Mouse (Mus musculus) myocyte (in vitro differentiated cells): ENCODE results near the gene Gtf3c2. TPM values are rescaled to one million over a fixed set of nuclear protein-coding genes. Genes with fewer than 3 reads are reported as not detected.

Source experiments
- H3K27me3 ChIP-seq: one replicate; pipeline ENCODE4 v1.6.1; 2011; ENCODE audit not compliant: control insufficient read depth, insufficient read depth, insufficient read length
- H3K36me3 ChIP-seq: one replicate; pipeline ENCODE4 v1.6.1; 2011; ENCODE audit not compliant: control insufficient read depth, insufficient read depth
- H3K4me2 ChIP-seq: one replicate; pipeline ENCODE4 v1.6.1; 2011; ENCODE audit warnings: low read depth, control low read depth
- H3K4me3 ChIP-seq: one replicate; pipeline ENCODE4 v1.5.1; 2011; ENCODE audit warnings: mild to moderate bottlenecking, control low read depth, moderate library complexity
- H3K79me2 ChIP-seq: one replicate; pipeline ENCODE4 v1.6.1; 2011; ENCODE audit not compliant: control insufficient read depth, insufficient read depth
- H3ac ChIP-seq: one replicate; pipeline ENCODE4 v1.6.1; 2011; ENCODE audit not compliant: control insufficient read depth, insufficient read length
- CEBPB ChIP-seq: IDR thresholded peaks from 2 replicates; pipeline ENCODE4 v1.6.1; 2011; ENCODE audit warnings: mild to moderate bottlenecking, moderate library complexity; ENCODE audit not compliant: poor library complexity, insufficient read depth, severe bottlenecking
- E2F4 ChIP-seq: IDR thresholded peaks from one replicate; pipeline ENCODE4 v1.6.1; 2011; ENCODE audit warnings: mild to moderate bottlenecking, control low read depth, moderate library complexity; ENCODE audit not compliant: insufficient read depth
- MAX ChIP-seq: IDR thresholded peaks from one replicate; pipeline ENCODE4 v1.6.1; 2011; ENCODE audit warnings: low read depth, mild to moderate bottlenecking, control low read depth
- MYOD1 ChIP-seq, 3 experiments: IDR thresholded peaks; one replicate each; pipeline ENCODE4 v1.6.1; 2011; ENCODE audit warnings: control low read depth in 2 of 3, low read depth in 2 of 3, mild to moderate bottlenecking in 2 of 3, moderate library complexity in 1 of 3; ENCODE audit not compliant: insufficient read length in 2 of 3, control insufficient read depth in 1 of 3
- MYOG ChIP-seq, 3 experiments: IDR thresholded peaks; one replicate each; pipeline ENCODE4 v1.6.1; 2011; ENCODE audit warnings: control low read depth in 2 of 3, low read depth in 2 of 3, mild to moderate bottlenecking in 2 of 3; ENCODE audit not compliant: insufficient read length in 2 of 3, control insufficient read depth in 1 of 3, insufficient read depth in 1 of 3
- POLR2A ChIP-seq: IDR thresholded peaks from one replicate; pipeline ENCODE4 v1.6.1; 2011; ENCODE audit warnings: low read depth, mild to moderate bottlenecking, control low read depth, moderate library complexity; ENCODE audit not compliant: insufficient read length
- POLR2AphosphoS2 ChIP-seq: IDR thresholded peaks from one replicate; pipeline ENCODE4 v1.6.1; 2011; ENCODE audit warnings: low read depth, control low read depth; ENCODE audit not compliant: insufficient read length
- REST ChIP-seq: IDR thresholded peaks from one replicate; pipeline ENCODE4 v1.6.1; 2011; ENCODE audit warnings: mild to moderate bottlenecking, control low read depth, moderate library complexity; ENCODE audit not compliant: insufficient read depth, insufficient read length
- SRF ChIP-seq: IDR thresholded peaks from one replicate; pipeline ENCODE4 v1.6.1; 2011; ENCODE audit warnings: low read depth; ENCODE audit not compliant: control insufficient read depth, insufficient read length
- TCF12 ChIP-seq: IDR thresholded peaks from one replicate; pipeline ENCODE4 v1.6.1; 2011; ENCODE audit warnings: mild to moderate bottlenecking, control low read depth; ENCODE audit not compliant: poor library complexity, insufficient read depth, severe bottlenecking
- TCF3 ChIP-seq: IDR thresholded peaks from one replicate; pipeline ENCODE4 v1.6.1; 2011; ENCODE audit warnings: low read depth, control low read depth; ENCODE audit not compliant: insufficient read length
- USF1 ChIP-seq: IDR thresholded peaks from one replicate; pipeline ENCODE4 v1.6.1; 2011; ENCODE audit warnings: low read depth, mild to moderate bottlenecking, control low read depth, moderate library complexity
- polyA plus RNA-seq: library from polyadenylated mRNA; unstranded; fragments of >200 nt; fragmentation: generic; extraction: Trizol; gene quantifications from one replicate; pipeline ENCODE4 v1.2.1, GENCODE M21; 2012; ENCODE audit warnings: missing spikeins

Gene Gtf3c2
- 24.9 TPM for polyA plus RNA-seq

DNA sequence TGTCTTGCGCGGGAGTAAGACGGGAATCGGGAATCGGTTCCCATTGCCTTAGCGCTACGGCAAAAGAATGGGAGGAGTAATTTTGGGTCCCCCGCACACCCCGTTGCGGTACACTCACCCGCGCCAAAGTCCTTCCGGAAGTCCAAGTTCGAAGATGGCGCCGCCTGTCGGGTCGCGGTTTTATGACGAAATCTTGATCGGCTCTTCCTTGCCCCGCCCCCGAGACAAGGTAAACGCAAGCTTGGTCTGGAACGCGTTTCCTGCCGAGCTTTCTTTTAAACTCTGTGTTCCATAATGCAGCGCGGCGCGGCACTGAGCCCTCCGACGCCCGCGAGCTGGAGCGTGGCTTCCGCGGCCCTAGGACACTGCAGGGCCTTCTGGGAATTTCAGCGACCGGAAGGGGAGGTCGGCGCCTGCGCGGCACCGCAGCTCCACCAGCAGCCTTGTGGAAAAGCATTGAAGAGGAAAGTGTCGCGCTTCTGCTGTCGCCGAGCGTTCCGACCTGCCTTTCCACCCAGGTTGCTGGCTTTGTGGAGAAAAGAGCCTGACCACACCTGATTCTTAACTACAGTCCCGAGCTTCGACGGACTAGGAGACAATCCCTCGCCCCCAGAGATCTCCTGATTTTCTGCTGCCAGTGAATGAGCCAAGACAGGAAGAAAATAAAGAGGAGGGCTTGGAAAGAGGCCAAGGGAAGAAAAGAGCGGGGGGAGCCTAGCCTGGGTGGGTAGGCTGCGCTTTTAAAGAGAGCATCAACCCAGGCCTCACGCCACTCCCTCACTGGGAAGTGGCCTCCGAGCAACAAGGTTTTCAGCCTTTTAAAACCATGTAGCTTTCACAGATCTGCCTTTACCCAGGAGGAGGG lies at the start of gene Gtf3c2, which contains the start of gene Gm29609:
TSS of gene Gtf3c2 (minus strand) at position 379 of the 865 bp plus-strand sequence.
TSS of gene Gm29609 (minus strand) at position 146 of the 865 bp plus-strand sequence.
- TF ChIP-seq MYOG (IDR thresholded peaks at IDR 0.05; ENCODE audit: control insufficient read depth in 1 of 3, insufficient read depth in 1 of 3, insufficient read length in 2 of 3, low read depth in 2 of 3) = peak in 1 of 3 experiments; percentile 2
- peak; percentile 79 for TF ChIP-seq E2F4
- TF ChIP-seq CEBPB = no peak
- TF ChIP-seq TCF3 = no peak
- no peak for TF ChIP-seq TCF12
- TF ChIP-seq POLR2A = peak; percentile 90
- TF ChIP-seq POLR2AphosphoS2 = peak; percentile 78
- TF ChIP-seq REST = no peak
- Histone ChIP-seq H3ac (peak within 1 kb of the TSS; percentile 80), H3K79me2 (peaks cover 47% of the 10 kb centered on the region)

DNA sequence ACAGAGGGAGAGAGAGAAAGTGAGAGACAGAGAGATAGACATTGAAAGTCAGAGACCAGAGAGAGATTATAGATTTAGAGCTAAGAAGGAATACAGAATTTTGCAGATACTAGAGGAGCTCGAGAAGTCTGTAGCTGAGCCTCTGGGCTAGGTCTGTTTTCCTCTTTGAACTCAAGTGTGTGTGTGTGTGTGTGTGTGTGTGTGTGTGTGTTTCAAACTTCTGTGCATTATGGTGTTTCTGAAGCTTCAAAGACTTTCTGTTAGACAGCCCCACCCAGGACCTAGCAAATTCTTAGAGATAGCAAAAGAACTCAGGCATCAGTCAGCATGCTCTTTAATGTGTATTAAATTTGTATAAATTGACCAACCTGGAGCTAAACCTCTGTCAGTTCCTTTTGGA lies 46.7 kb upstream of the Gtf3c2 start:
- H3K4me3 ChIP-seq = no peak overlapping the region
- H3K4me2 ChIP-seq = no peak overlapping the region
- TF ChIP-seq MYOG (IDR thresholded peaks at IDR 0.05; ENCODE audit: control insufficient read depth in 1 of 3, insufficient read depth in 1 of 3, insufficient read length in 2 of 3, low read depth in 2 of 3) (no peak), SRF (no peak), POLR2AphosphoS2 (no peak), CEBPB (no peak), REST (no peak), TCF12 (no peak), POLR2A (no peak), MYOD1 (IDR thresholded peaks at IDR 0.05; ENCODE audit: control insufficient read depth in 1 of 3, insufficient read length in 2 of 3, low read depth in 2 of 3) (no peak), MAX (no peak), E2F4 (no peak), TCF3 (no peak), USF1 (no peak)
- H3K36me3 ChIP-seq = no peaks in the 10 kb centered on the region
- H3K27me3 ChIP-seq = no peaks in the 10 kb centered on the region
- no peaks in the 10 kb centered on the region for H3K79me2 ChIP-seq
- H3ac ChIP-seq = no peak overlapping the region

More for the DNA sequence above, at the start of gene Gtf3c2, which contains the start of gene Gm29609:
- H3K27me3 ChIP-seq = no peaks in the 10 kb centered on the region
- H3K36me3 ChIP-seq = no peaks in the 10 kb centered on the region
- peak within 1 kb of the TSS; percentile 92 for H3K4me3 ChIP-seq
- H3K4me2 ChIP-seq = peak within 1 kb of the TSS; percentile 95

DNA sequence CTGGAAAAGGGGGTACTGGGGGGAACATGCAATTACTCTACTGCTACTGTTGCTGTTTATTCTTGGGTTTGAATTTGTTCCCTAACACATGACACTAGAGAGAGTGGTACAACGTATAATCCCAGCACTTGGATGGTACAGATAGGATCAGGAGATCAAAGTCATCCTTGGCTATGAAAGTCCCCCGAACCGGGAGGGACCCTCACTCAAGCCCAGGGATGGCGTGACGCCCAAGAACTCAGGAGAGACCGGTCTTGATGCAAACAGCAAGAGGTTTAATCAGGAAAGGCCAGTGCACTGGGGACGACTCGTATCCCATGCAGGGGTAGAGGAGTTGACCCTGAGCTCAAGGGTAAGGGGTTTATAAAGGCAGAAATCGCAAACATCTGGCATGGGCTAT lies 42.8 kb upstream of the Gtf3c2 start:
- Histone ChIP-seq H3K4me3 (no peak overlapping the region), H3K79me2 (peaks cover 26% of the 10 kb centered on the region), H3ac (no peak overlapping the region), H3K27me3 (no peaks in the 10 kb centered on the region), H3K4me2 (no peak overlapping the region), H3K36me3 (no peaks in the 10 kb centered on the region)
- no peak for TF ChIP-seq POLR2AphosphoS2
- no peak for TF ChIP-seq POLR2A
- no peak for TF ChIP-seq USF1
- TF ChIP-seq TCF12 = no peak
- TF ChIP-seq MYOG (IDR thresholded peaks at IDR 0.05; ENCODE audit: control insufficient read depth in 1 of 3, insufficient read depth in 1 of 3, insufficient read length in 2 of 3, low read depth in 2 of 3) = no peak
- no peak for TF ChIP-seq TCF3
- TF ChIP-seq E2F4 = no peak
- no peak for TF ChIP-seq CEBPB
- no peak for TF ChIP-seq MAX
- TF ChIP-seq MYOD1 (IDR thresholded peaks at IDR 0.05; ENCODE audit: control insufficient read depth in 1 of 3, insufficient read length in 2 of 3, low read depth in 2 of 3) = no peak

DNA sequence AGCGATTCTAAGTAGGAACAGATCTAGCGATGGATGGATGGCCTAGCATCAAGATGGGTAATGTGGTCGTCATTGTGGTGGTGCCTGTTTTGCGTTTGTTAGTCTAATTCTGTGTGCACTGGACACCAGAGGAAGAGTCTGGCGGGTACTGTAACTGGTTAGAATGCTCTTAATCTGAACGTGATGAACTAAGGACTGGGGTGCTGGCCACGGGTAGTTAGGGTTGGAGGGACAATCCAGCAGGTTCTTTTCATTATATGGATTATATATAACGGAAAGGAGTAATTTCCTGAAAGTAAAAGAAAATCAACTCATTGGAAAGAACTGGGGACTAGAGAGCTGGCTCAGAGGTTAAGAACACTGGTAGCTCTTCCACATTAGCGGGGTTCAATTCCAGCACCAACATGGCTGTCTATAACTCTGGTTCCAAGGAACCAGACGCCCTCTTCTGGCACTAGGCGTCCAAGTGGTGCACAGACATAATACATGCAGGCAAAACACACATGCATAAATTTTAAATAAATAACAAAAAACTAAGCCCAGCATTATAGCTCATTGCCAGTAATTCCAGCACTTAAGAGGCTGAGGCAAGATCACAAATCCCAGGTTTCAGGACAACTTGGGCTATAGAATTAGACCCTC lies 41.5 kb upstream of the Gtf3c2 start:
- Histone ChIP-seq H3ac (peak overlapping the region; percentile 32), H3K4me3 (peak overlapping the region; percentile 90), H3K36me3 (no peaks in the 10 kb centered on the region), H3K79me2 (peaks cover 39% of the 10 kb centered on the region), H3K4me2 (peak overlapping the region; percentile 72), H3K27me3 (no peaks in the 10 kb centered on the region)
- peak; percentile 16 for TF ChIP-seq POLR2A
- TF ChIP-seq MAX = no peak
